Mouse (Mus musculus) kidney, postnatal 36 days (tissue): ENCODE data around the gene Fbxo24.
A peak's percentile ranks its signal among the peaks of the same experiment; 100 is the strongest.

Experiments used
- DNase-seq, 2 experiments: peaks; one replicate each; pipeline ENCODE4 v3.0.0; 2021 to 2022; ENCODE audit warnings: mixed read lengths in 2 of 2

Fbxo24 gene

DNA sequence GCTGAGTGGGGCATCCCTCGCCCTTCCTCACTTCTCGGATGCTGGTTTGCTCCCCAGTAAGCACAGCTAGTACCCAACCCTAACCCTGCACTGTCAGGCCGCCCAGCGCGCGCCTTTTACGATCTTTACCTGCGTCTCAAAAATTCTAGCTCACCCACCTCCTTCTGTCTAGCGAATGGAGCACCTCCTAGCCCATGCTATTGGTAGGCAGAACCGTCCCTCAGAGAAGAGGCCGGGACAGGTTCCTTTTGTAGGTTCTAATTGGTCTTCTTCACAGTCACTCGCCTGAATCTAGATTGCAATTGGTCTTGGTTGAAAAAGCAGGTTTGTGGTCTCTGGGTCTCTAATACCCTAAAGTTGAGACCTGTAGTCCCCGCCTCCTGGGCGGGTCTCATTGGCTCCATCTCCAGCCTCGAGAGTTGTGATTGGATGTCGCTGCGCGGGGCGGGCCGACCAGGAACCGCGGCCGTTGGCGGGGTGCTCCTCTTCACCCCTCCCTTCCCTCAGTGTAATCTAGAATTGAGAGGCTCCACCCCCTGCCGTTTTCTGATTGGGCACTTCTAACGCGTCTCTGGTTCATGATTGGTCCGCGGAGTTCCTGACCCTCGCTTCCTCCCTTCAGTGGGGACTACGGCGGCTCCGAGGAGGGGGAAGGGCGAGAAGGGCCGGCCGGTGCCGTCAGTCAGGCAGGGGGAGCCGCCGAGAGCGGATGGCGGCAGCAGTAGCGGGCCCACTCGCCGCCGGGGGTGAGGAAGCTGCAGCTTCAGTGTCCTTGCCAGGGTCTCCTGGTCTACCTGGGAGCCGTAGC lies at the start of gene Fbxo24, which contains the start of the genes Lrch4 and Gm20605:
Fbxo24 (minus strand) TSS at position 505 of the 808 bp plus-strand sequence.
Lrch4 (plus strand) TSS at position 624 of the 808 bp plus-strand sequence.
Gm20605 (plus strand) TSS at position 678 of the 808 bp plus-strand sequence.
- peak; percentile 99 to 100 for DNase-seq

DNA sequence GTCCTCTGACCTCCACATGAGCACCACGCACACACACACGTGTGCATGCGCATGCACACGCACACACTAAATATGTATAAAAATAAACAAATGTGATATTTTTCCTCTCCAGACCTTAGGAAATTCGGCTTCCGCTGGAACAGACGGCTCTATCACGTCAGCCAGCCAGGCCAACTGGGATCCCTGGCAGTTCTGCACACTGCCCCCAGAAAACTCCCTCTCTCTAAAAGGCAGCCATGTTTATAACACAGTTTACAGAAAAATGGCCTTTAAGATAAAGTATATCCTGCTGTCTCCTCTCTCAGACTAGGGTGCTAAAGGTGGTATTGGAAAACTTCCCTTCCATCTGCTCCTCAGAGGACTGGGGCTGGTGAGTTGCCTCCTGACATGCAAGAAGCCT lies 49.1 kb upstream of the Fbxo24 start:
- no peak for DNase-seq

DNA sequence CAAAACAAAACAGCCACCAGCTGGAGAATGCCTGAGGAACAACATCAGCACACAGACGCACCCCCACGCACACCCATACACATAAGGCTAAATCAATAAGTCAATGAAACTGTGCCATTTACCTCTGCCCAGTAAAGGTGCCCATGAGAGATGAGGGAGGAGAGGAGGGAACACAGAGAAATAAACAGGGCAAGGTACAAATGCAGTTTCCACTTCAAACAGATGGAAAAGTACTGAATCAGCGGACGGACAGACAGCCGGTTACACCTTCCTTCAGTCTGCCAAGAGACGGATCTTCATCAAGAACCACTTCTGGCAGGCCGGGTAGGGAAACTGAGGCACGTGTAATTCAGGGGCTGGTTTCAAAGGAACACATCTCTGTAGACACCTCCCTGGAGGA lies 46.0 kb upstream of the Fbxo24 start:
- peak; percentile 48 to 64 for DNase-seq

DNA sequence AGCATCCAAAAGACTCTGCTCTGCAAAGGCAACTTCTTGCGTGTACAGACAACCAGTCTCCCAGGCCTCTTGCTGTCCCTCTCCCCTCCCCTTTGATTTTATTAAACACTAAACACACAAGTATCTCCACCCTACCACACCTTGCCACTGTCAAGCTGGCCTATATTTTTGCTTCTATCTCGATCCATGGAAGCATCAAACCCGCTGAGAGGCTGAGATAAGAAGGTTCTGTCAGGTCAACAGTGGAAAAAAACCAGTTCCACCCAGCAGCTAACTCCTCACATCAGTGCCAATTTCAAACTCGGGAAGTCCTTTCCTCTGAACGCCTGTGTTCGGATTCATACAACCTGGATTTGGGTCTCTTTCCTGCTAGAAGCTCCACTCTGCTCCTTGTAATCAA lies 44.2 kb upstream of the Fbxo24 start:
- DNase-seq, result no peak

GRCm38 (mm10) chr5:137672361-137672760 lies 43.6 kb upstream of the Fbxo24 start:
- no peak for DNase-seq

GRCm38 (mm10) chr5:137671443-137672240 lies 42.8 kb upstream of the Fbxo24 start:
- peak; percentile 88 to 93 for DNase-seq

- DNase-seq, result no peak
Observed at GRCm38 (mm10) chr5:137670240-137670639, 41.4 kb upstream of the Fbxo24 start.

- DNase-seq, result no peak
Observed at GRCm38 (mm10) chr5:137668971-137669370, 40.2 kb upstream of the Fbxo24 start.

DNA sequence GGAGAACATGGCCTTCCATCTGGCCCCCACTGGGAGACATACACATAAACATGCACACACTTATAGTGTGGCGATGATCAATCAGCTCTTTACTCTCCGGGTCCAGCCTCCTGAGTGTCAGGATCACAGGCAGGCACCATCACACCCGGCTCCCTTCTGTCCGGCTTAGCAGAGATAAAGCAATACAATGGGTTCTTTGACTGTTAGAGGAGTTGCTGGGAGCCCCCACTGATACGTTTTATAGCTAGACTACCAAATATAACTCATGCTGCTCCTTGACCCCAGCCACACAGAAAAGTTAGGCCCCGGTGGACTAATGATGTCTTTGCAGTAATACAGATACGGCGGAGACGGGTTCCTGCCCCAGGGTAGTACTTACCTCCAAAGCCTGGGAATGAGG lies 34.3 kb upstream of the Fbxo24 start:
- no peak for DNase-seq

GRCm38 (mm10) chr5:137660064-137660688 lies 31.4 kb upstream of the Fbxo24 start:
- peak in 1 of 2 experiments; percentile 59 for DNase-seq

DNA sequence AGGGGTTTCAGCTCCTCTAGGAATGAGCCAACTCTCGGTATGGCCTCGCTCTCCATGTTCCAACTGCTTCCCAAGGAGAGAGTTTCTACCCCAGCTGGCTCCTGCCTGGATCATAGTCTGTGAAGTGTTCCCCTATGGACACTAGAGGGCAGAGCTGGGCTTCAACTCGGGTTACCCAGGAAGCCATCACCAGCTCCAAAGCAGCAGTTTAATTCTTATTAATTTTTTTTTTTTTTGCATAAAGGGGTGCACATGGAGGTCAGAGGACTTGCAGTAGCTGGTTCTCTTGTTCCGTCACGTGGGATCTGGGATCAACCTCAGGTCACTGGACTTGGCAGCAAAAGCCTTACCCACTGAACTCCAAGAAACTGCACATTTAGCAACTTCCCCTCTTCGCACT lies 28.2 kb upstream of the Fbxo24 start:
- peak; percentile 84 to 89 for DNase-seq

GRCm38 (mm10) chr5:137654746-137655145 lies 25.9 kb upstream of the Fbxo24 start:
- DNase-seq, result peak in 1 of 2 experiments; percentile 44

DNA sequence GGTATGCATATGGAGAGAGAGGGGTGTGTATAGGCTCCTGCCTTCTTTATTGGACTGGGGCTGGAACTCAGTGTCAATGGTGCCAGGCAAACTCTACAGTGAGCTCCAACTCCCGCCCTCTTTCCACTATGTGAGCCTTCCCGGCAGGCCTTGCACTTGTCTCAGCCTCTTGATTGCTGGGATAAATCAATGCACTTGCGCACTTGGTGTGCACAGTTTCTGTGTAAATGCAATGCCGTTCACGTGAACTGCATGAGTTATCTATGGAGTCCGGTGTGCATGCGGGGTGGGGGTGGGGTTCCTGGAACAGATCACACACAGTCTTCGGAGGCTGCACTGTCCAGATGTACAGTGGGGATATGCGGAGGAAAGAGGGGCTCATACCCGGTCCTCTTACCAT lies 24.6 kb upstream of the Fbxo24 start:
- DNase-seq, result no peak

GRCm38 (mm10) chr5:137652474-137652873 lies 23.7 kb upstream of the Fbxo24 start:
- peak; percentile 82 to 88 for DNase-seq

- no peak for DNase-seq
Observed at GRCm38 (mm10) chr5:137649669-137650571, 21.1 kb upstream of the Fbxo24 start.

GRCm38 (mm10) chr5:137649251-137649650 lies 20.4 kb upstream of the Fbxo24 start:
- no peak for DNase-seq

DNA sequence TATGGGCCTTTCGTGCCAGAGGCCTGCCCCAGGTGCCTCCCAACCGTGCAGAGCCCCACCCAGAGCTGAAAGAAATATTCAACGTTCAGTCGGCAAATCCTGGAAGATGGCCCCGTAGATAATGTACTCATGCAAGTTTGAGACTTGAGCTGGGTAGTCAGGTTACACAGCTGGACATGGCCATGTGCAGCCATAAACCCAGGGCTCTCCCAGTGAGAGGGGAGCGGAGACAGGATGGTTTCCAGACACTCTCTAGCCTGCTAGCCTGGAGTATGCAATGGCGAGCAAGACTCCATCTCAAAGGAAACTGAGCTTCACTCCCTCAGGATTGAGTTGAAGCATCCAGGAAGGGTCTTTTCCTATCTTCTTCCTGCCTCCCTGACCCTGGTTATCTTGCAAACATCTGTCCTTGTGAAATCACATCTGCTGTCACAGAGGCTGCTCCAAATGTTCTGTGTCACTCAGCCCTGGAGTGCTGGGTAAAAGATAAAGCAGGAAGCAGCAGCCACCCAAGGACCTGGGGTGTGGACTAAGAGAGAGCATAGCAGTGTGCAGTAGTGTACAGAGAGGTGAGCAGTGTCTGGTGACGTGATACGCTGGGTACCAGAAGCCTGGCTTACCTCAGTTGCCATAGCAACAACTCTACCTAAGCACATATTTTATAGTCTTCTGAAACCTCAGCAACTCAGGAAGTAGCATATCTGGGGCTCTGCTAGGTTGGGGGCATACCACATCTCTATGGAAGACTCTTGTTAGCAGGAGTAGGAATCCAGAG lies 19.2 kb upstream of the Fbxo24 start:
- DNase-seq, result no peak

DNA sequence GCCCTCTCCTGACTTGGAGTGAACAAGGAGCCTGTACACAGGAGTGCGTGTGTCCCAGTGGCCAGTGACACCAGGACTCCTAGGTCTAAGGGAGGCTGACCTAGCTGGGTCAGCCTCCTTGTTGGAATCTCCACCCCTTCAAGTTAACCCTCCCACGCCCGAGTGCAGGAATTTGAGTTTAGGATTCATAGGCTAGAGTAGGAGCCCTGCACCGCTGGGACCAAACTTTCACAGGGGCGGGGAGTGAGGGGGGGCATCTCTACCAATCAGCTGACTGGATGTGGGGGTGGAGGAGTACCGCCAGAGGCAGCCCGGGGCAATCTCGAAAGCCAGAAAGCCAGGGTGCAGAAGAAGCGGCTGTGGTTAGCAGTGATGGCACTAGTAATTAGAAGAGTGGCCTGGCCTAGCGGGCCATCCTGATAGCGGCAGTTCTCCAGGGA lies 16.9 kb upstream of the Fbxo24 start, which contains the start of gene Irs3:
Irs3 (minus strand) TSS at position 63 of the 440 bp plus-strand sequence.
- DNase-seq, result peak; percentile 50 to 57

DNA sequence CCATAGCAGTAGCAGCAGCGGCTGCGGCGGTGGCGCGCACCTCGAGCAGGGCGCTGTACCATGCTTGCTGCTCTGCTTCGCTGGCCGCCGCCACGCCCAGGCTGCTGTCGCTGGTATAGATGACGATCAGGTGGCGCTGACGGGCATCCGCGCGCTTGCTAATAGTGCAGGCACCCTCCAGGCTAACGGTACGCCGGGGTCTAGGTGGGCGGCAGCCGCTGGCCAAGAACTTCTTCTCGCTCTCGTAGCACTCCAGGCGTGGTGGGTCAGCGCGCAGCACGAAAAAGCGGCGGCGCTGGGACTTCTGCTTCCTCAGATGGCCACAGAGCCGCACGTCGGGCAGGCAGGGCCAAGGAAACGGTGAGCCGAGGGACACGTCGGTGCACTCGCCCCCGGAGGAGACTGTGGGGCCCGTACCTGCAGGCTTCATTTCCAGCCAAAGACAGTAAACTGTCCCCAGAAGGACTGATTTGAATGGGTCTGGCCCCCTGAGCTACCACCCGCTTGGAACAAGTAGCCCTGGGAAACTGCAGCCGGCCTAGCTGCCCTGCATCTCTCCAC lies 16.4 kb upstream of the Fbxo24 start:
- DNase-seq, result peak in 1 of 2 experiments; percentile 55

DNA sequence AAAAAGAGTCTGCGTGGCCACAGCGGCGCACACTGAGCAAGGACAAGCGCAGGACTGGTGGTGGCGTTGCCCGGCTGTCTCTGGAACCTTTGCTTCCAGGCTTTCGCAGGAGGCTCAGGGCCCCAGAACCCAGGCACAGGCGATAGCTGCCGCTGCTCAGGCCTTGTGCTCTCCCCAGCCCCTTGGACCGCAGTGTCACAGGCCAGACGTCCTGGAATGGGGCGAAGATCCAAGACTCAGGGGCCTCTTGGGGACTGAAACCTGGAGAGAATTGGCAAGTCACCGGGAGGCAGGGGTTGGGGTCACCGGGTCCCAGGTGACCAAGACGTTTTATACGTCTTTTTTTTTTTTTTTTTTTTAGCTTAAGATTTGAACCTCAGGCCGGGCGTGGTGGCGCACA lies 15.7 kb upstream of the Fbxo24 start:
- no peak for DNase-seq

- no peak for DNase-seq
Observed at GRCm38 (mm10) chr5:137642886-137643285, 14.1 kb upstream of the Fbxo24 start.
